Mouse (Mus musculus) olfactory bulb, adult 2 months (tissue): ENCODE data around the gene Pnp2.

Experiments used
- CTCF ChIP-seq: fragments of 200-500 bp; IDR thresholded peaks from 2 replicates; pipeline ENCODE4 v1.5.1; 2012; ENCODE audit warnings: low read depth, mild to moderate bottlenecking, low read length, moderate library complexity; ENCODE audit not compliant: insufficient read depth
- POLR2A ChIP-seq: fragments of 200-500 bp; IDR thresholded peaks from 2 replicates; pipeline ENCODE4 v1.6.1; 2012; ENCODE audit warnings: mild to moderate bottlenecking, low read depth, low read length, moderate library complexity; ENCODE audit not compliant: insufficient read depth

DNA sequence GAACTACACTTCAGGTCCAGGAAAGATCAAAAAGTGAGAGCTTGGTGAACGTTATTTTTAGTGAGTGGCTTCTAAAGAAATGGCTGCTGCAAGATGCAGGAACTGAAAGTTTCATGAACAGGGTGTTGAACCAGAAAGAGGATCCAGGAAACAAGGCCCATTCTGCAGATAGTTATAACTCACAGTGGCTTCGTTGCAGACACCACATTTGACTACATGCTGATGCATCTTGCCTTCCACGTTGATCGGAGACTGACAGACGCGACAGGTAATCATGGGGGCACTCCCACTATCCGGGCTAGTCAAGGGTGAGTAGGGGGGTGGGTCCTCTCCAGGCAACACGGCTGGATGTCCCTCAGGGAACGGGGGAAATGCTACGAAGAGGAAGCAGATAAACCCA is 25.8 kb upstream of the Pnp2 start:
- TF ChIP-seq CTCF (no peak), POLR2A (no peak)
